Comparison of ENCODE assay signal across 9 mouse cellular contexts in the genomic region with DNA sequence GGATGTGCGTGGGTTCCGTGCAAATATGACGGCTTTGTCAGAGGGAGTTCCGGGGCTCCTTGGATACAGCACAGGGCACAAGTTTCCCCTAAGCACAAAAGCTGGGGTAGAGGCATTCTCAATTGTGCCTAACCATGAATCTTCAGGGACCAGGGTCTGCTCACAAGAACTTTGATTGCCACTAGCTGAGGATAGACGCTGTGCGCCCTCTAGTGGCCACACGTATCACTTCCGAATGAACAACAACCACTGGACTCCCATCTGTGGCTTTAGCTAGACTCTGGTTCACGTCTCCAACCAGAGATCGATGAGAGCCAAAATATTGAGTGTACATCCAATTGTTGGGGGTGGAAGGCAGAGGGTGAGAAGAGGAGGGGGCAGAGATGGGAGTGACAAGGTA. TPM values are rescaled to one million over a fixed set of nuclear protein-coding genes. Genes with fewer than 3 reads are reported as not detected.
DNase-seq lines count a peak whose midpoint lies in the region; ATAC-seq and TF ChIP-seq lines count a peak whose summit lies in the region.
"Had no signal": no experiment of that assay in that cellular context is flagged by ENCODE, and none has a peak within 500 bp of the region (broad histone marks: within the 10 kb centered on the region; RNA-seq: fewer than 3 reads in every experiment).

No protein-coding gene starts in this region.

- 30% methylated on average over 10 of the region's 10 CpGs for WGBS in liver, postnatal 0 days (ENCODE audit: insufficient replicate concordance)

- no peaks in the 10 kb centered on the region for H3K27me3 ChIP-seq in ES-Bruce4 (ENCODE audit: control insufficient read depth, insufficient read depth, low read length, poor library complexity, severe bottlenecking)
- no peaks in the 10 kb centered on the region for H3K27me3 ChIP-seq in liver, postnatal 0 days (ENCODE audit: insufficient read depth, low read length)

- TF ChIP-seq CTCF in ES-Bruce4 (IDR thresholded peaks at IDR 0.05; ENCODE audit: low read depth, low read length), result peak; percentile 98
- peak; percentile 98 for TF ChIP-seq CTCF in liver, postnatal 0 days (IDR thresholded peaks at IDR 0.05; ENCODE audit: low read depth)

- no peak overlapping the region for H3K4me3 ChIP-seq in ES-Bruce4 (ENCODE audit: low read depth, low read length)
- H3K4me3 ChIP-seq in liver, postnatal 0 days (ENCODE audit: low read depth, low read length), result no peak overlapping the region

- no peak for TF ChIP-seq EP300 in ES-Bruce4 (IDR thresholded peaks at IDR 0.05; ENCODE audit: insufficient read depth, low read depth, low read length)
- no peak for TF ChIP-seq EP300 in liver, postnatal 0 days (IDR thresholded peaks at IDR 0.05; ENCODE audit: low read depth)

- H3K36me3 ChIP-seq in ES-Bruce4 (ENCODE audit: control insufficient read depth, insufficient read depth, low read length, poor library complexity, severe bottlenecking), result no peaks in the 10 kb centered on the region
- H3K36me3 ChIP-seq in liver, postnatal 0 days (replicated peaks; ENCODE audit: insufficient read depth, low read length), result no peaks in the 10 kb centered on the region

- H3K4me1 ChIP-seq in ES-Bruce4 (ENCODE audit: control insufficient read depth, insufficient read depth, low read length), result no peaks in the 10 kb centered on the region
- H3K4me1 ChIP-seq in liver, postnatal 0 days (ENCODE audit: insufficient read depth), result no peaks in the 10 kb centered on the region

- no peaks in the 10 kb centered on the region for H3K9me3 ChIP-seq in ES-Bruce4 (replicated peaks; ENCODE audit: control insufficient read depth, insufficient read depth, low read length, poor library complexity, severe bottlenecking)
- no peaks in the 10 kb centered on the region for H3K9me3 ChIP-seq in liver, postnatal 0 days (ENCODE audit: low read length)

- no peak overlapping the region for H3K4me2 ChIP-seq in liver, postnatal 0 days (ENCODE audit: low read depth, low read length)

- H3K9ac ChIP-seq in ES-Bruce4 (ENCODE audit: low read depth, poor library complexity, severe bottlenecking), result no peak overlapping the region
- H3K9ac ChIP-seq in liver, postnatal 0 days (replicated peaks), result no peak overlapping the region

- peak; percentile 47; the same call in 1 of the 2 replicates for ATAC-seq in liver, postnatal 0 days

- no peak overlapping the region for H3K27ac ChIP-seq in ES-Bruce4 (ENCODE audit: insufficient read depth, low read length)
- no peak overlapping the region for H3K27ac ChIP-seq in liver, postnatal 0 days (ENCODE audit: low read depth)

- no peak for TF ChIP-seq POLR2A in ES-Bruce4 (IDR thresholded peaks at IDR 0.05; ENCODE audit: insufficient read depth, low read length)

- DNase-seq in 416B (ENCODE audit: low read depth), result peak; percentile 84
- peak; percentile 71 for DNase-seq in c-Kit-positive CD71-positive TER-119-negative erythroid progenitor cells, embryonic 14.5 days (ENCODE audit: low read depth)
- DNase-seq in forelimb bud, embryonic 11.5 days (ENCODE audit: low read depth, low spot score), result peak; percentile 85
- DNase-seq in kidney, adult 9 months, result peak; percentile 78
- peak; percentile 85 for DNase-seq in liver, postnatal 0 days
- peak; percentile 95 for DNase-seq in retina, embryonic 14.5 days (ENCODE audit: low spot score)
- DNase-seq in thymus, postnatal 36 days, result peak; percentile 61 to 70

RNA-seq across cellular contexts. Expression of a gene that starts 18.1 kb away (rescaled TPM):
- 80.8 and 85.4 TPM in 2 replicates for polyA plus RNA-seq in ES-Bruce4 (2011; ENCODE audit: insufficient read depth, insufficient read length, low read depth, missing spikeins)
- 10.5 and 10.8 TPM in 2 replicates for polyA plus RNA-seq in liver, postnatal 0 days (2015; fragmentation: Nextera tagmentation; extraction: Ambion mirVana)

RNA-seq across cellular contexts. Expression of a gene that starts 19.1 kb away (rescaled TPM):
- polyA plus RNA-seq in ES-Bruce4 (2011; ENCODE audit: insufficient read depth, insufficient read length, low read depth, missing spikeins), result 4.3 and 5.8 TPM in 2 replicates
- polyA plus RNA-seq in liver, postnatal 0 days (2015; fragmentation: Nextera tagmentation; extraction: Ambion mirVana), result 5.9 and 9.6 TPM in 2 replicates
- polyA plus RNA-seq: heart, embryonic 14.5 days had no signal

RNA-seq across cellular contexts. Expression of a gene that starts 23.9 kb away (rescaled TPM):
- 47.2 and 54.8 TPM in 2 replicates for polyA plus RNA-seq in ES-Bruce4 (2011; ENCODE audit: insufficient read depth, insufficient read length, low read depth, missing spikeins)
- polyA plus RNA-seq in liver, postnatal 0 days (2015; fragmentation: Nextera tagmentation; extraction: Ambion mirVana), result 7.6 and 7.9 TPM in 2 replicates
